Mouse (Mus musculus): ENCODE results near the gene Smad6. TPM values are rescaled to one million over a fixed set of nuclear protein-coding genes. Genes with fewer than 3 reads are reported as not detected.

Smad6 gene
- total and polyA plus RNA-seq, 3 experiments, result 0.44 to 1.6 (median 0.98) TPM

DNA sequence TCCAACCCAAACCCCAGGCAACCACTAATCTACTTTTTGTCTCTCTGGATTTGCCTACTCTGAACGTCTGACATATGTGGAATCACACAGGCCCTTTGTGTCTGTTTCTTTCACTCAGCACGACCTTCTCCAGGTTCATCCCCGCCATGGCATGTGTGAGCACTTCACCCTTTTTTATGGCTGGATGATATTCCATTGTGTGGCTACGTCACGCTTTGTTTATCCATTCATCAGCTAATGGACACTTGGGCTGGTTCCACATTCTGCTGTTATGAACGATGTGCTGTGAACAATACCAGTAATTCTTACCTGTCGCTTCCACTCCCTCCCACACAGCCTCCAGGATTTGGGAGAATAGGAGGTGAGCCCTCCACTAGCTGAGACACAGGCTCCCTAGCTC, 5.8 kb downstream of the Smad6 start:
- no peaks in the 10 kb centered on the region for H3K36me3 ChIP-seq (replicated peaks)
- no peak for TF ChIP-seq CTCF (IDR thresholded peaks at IDR 0.05; ENCODE audit: low read depth, low read length)
- TF ChIP-seq TAL1 (conservative IDR thresholded peaks at IDR 0.05; ENCODE audit: low read depth, low read length), result no peak
- H3K4me1 ChIP-seq (ENCODE audit: insufficient read depth, low read depth, low read length), result peaks cover 46% of the 10 kb centered on the region
- H3K9me3 ChIP-seq (replicated peaks), result peaks cover 18% of the 10 kb centered on the region
- DNase-seq (ENCODE audit: low spot score) (no peak), ATAC-seq (ENCODE audit: extremely low read depth, insufficient number of reproducible peaks, low FRiP score, poor library complexity, severe bottlenecking) (no peak)
- H3K4me3 ChIP-seq (ENCODE audit: low read depth, low read length), result no peak overlapping the region
- H3K27me3 ChIP-seq (ENCODE audit: insufficient read depth, low read length), result peaks cover 57% of the 10 kb centered on the region

DNA sequence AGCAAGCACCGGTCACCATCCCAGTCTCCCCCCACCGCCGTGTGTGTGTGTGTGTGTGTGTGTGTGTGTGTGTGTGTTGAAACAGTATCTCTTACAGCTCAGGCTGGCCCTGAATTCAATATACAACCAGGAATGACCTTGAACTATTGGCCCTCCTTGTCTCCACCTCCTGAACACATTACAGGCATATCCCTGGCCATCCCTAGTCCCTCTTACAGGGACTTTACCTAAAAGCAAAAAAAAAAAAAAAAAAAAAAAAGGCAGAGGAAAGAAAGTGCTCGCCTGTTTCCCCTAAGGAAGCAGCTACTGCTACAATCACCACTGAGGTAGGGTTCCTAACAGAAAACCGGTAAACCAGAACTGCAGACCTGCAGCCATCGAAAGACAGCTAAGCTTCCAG, 7.1 kb downstream of the Smad6 start:
- no peaks in the 10 kb centered on the region for H3K36me3 ChIP-seq (replicated peaks)
- TF ChIP-seq TAL1 (conservative IDR thresholded peaks at IDR 0.05; ENCODE audit: low read depth, low read length), result no peak
- no peak for TF ChIP-seq GATA1 (IDR thresholded peaks at IDR 0.05; ENCODE audit: borderline replicate concordance, low read length)
- TF ChIP-seq CTCF (IDR thresholded peaks at IDR 0.05; ENCODE audit: low read depth, low read length), result no peak
- TF ChIP-seq POLR2AphosphoS5 (IDR thresholded peaks at IDR 0.05; ENCODE audit: insufficient replicate concordance, low read depth, low read length), result no peak
- no peak for TF ChIP-seq GATA2 (IDR thresholded peaks at IDR 0.05; ENCODE audit: borderline replicate concordance, low read depth, low read length)
- no peak overlapping the region for H3K4me3 ChIP-seq (ENCODE audit: low read depth, low read length)
- DNase-seq (ENCODE audit: low spot score) (no peak), ATAC-seq (ENCODE audit: extremely low read depth, insufficient number of reproducible peaks, low FRiP score, poor library complexity, severe bottlenecking) (no peak)
- H3K9me3 ChIP-seq (replicated peaks), result peaks cover 6% of the 10 kb centered on the region
- H3K4me1 ChIP-seq (ENCODE audit: insufficient read depth, low read depth, low read length), result peaks cover 33% of the 10 kb centered on the region
- H3K27me3 ChIP-seq (ENCODE audit: insufficient read depth, low read length), result peaks cover 47% of the 10 kb centered on the region

DNA sequence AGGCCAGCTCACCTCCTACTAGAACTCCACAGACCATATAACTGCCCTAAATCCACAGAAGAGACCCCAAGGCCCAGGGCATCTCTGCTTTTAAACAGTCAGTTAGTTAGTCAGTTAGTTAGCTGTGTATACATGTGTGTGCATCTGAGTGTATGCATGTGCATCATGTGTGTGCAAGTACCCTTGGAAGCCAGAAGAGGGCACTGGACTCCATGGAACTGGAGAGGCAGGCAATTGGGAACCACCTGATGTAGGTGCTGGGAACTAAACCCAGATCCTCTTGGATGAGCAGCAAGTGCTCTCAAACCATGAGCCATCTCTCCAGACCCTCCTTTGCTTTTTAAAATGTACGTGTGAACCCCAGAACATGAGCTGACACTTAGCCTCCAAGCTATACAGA, 10.5 kb downstream of the Smad6 start:
- no peak for ATAC-seq (ENCODE audit: extremely low read depth, insufficient number of reproducible peaks, low FRiP score, poor library complexity, severe bottlenecking)
- TF ChIP-seq CTCF (IDR thresholded peaks at IDR 0.05; ENCODE audit: low read depth, low read length) (peak; percentile 7; the same call in 1 of the 2 replicates), POLR2AphosphoS5 (IDR thresholded peaks at IDR 0.05; ENCODE audit: insufficient replicate concordance, low read depth, low read length) (no peak)
- peaks cover 6% of the 10 kb centered on the region for H3K9me3 ChIP-seq (replicated peaks)
- H3K27me3 ChIP-seq (ENCODE audit: insufficient read depth, low read length), result peaks cover 32% of the 10 kb centered on the region
- DNase-seq (ENCODE audit: low spot score), result no peak
- H3K36me3 ChIP-seq (replicated peaks), result no peaks in the 10 kb centered on the region
- H3K4me3 ChIP-seq (ENCODE audit: low read depth, low read length), result no peak overlapping the region
- H3K4me1 ChIP-seq (ENCODE audit: insufficient read depth, low read depth, low read length), result no peaks in the 10 kb centered on the region

DNA sequence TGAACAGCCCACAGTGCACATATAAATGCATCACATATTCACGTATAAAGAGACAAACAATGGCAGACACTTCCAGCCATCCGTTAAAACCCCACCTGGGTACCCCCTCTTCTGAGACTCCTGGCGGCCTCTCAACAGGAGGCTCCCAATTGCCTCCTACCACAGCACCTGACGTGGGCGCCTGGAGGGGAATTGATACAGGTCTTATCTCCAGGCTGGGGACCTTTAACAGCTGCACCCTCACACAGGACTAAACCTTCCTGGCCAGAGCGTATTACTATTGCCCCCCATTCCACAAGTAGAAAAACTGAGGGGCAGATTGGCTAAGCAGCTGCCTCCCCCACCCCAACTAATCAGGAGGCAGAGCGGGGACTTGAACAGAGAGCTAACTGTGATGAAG, 18.9 kb downstream of the Smad6 start:
- Histone ChIP-seq H3K27me3 (ENCODE audit: insufficient read depth, low read length) (peaks cover 37% of the 10 kb centered on the region), H3K36me3 (replicated peaks) (no peaks in the 10 kb centered on the region), H3K4me3 (ENCODE audit: low read depth, low read length) (no peak overlapping the region), H3K9me3 (replicated peaks) (no peaks in the 10 kb centered on the region), H3K4me1 (ENCODE audit: insufficient read depth, low read depth, low read length) (no peaks in the 10 kb centered on the region)
- no peak for ATAC-seq (ENCODE audit: extremely low read depth, insufficient number of reproducible peaks, low FRiP score, poor library complexity, severe bottlenecking)
- TF ChIP-seq GATA1 (IDR thresholded peaks at IDR 0.05; ENCODE audit: borderline replicate concordance, low read length) (no peak), POLR2AphosphoS5 (IDR thresholded peaks at IDR 0.05; ENCODE audit: insufficient replicate concordance, low read depth, low read length) (no peak), GATA2 (IDR thresholded peaks at IDR 0.05; ENCODE audit: borderline replicate concordance, low read depth, low read length) (no peak), TAL1 (conservative IDR thresholded peaks at IDR 0.05; ENCODE audit: low read depth, low read length) (no peak)
- no peak for DNase-seq (ENCODE audit: low spot score)

DNA sequence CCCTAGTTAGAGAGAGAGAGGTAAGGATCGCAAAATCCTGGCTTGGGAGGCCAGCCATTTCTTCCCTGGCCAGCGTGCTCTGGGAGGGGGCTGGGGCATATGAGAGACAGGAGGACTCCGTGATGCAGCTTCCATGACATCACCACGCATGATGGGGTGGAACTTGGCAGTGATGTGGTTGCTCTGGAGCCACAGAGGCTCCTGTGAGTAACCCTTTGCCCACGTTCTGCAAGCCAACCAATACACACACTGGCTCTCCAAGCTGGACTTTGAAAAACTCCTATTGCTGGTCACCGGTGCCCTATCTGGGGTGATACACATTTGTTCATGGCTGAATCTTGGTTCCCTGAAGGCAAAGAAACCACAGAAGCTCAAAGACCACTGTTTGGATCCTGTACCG, 20.8 kb downstream of the Smad6 start:
- no peak for DNase-seq (ENCODE audit: low spot score)
- Histone ChIP-seq H3K4me3 (ENCODE audit: low read depth, low read length) (no peak overlapping the region), H3K27me3 (ENCODE audit: insufficient read depth, low read length) (peaks cover 38% of the 10 kb centered on the region), H3K9me3 (replicated peaks) (no peaks in the 10 kb centered on the region), H3K36me3 (replicated peaks) (no peaks in the 10 kb centered on the region), H3K4me1 (ENCODE audit: insufficient read depth, low read depth, low read length) (no peaks in the 10 kb centered on the region)
- TF ChIP-seq CTCF (IDR thresholded peaks at IDR 0.05; ENCODE audit: low read depth, low read length) (no peak), TAL1 (conservative IDR thresholded peaks at IDR 0.05; ENCODE audit: low read depth, low read length) (no peak), GATA1 (IDR thresholded peaks at IDR 0.05; ENCODE audit: borderline replicate concordance, low read length) (no peak), GATA2 (IDR thresholded peaks at IDR 0.05; ENCODE audit: borderline replicate concordance, low read depth, low read length) (no peak), POLR2AphosphoS5 (IDR thresholded peaks at IDR 0.05; ENCODE audit: insufficient replicate concordance, low read depth, low read length) (no peak)
- no peak for ATAC-seq (ENCODE audit: extremely low read depth, insufficient number of reproducible peaks, low FRiP score, poor library complexity, severe bottlenecking)

DNA sequence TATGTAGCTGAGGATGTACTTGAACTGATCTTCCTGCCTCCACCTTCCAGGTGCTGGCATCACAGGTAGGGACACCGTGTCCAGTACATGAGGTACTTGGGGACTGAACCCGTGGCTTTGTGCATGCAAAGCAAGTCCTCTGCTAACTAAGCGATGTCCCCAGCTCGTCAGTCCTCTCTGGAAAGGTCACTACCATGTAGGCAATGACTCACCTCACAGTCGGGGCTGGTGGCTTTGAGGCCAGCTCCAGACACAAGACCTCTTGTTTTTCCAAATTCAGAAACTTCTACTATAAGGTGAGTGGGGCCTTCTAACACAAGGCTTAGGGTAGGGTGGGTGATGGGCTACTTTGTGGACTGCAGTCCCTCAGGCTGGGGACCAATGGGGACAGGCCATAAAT, 21.8 kb downstream of the Smad6 start:
- Histone ChIP-seq H3K27me3 (ENCODE audit: insufficient read depth, low read length) (peaks cover 33% of the 10 kb centered on the region), H3K36me3 (replicated peaks) (no peaks in the 10 kb centered on the region)
- DNase-seq (ENCODE audit: low spot score), result no peak

GRCm38 (mm10) chr9:63999194-63999593, 22.7 kb downstream of the Smad6 start:
- peaks cover 28% of the 10 kb centered on the region for H3K27me3 ChIP-seq (ENCODE audit: insufficient read depth, low read length)
- H3K4me3 ChIP-seq (ENCODE audit: low read depth, low read length), result no peak overlapping the region
- DNase-seq (ENCODE audit: low spot score), result no peak
- H3K36me3 ChIP-seq (replicated peaks), result no peaks in the 10 kb centered on the region
- no peaks in the 10 kb centered on the region for H3K9me3 ChIP-seq (replicated peaks)
- no peak for ATAC-seq (ENCODE audit: extremely low read depth, insufficient number of reproducible peaks, low FRiP score, poor library complexity, severe bottlenecking)
- TF ChIP-seq GATA1 (IDR thresholded peaks at IDR 0.05; ENCODE audit: borderline replicate concordance, low read length) (no peak), TAL1 (conservative IDR thresholded peaks at IDR 0.05; ENCODE audit: low read depth, low read length) (no peak), POLR2AphosphoS5 (IDR thresholded peaks at IDR 0.05; ENCODE audit: insufficient replicate concordance, low read depth, low read length) (no peak), CTCF (IDR thresholded peaks at IDR 0.05; ENCODE audit: low read depth, low read length) (no peak), GATA2 (IDR thresholded peaks at IDR 0.05; ENCODE audit: borderline replicate concordance, low read depth, low read length) (no peak)
- H3K4me1 ChIP-seq (ENCODE audit: insufficient read depth, low read depth, low read length), result no peaks in the 10 kb centered on the region

More for the DNA sequence above, 21.8 kb downstream of the Smad6 start:
- no peak for TF ChIP-seq POLR2AphosphoS5 (IDR thresholded peaks at IDR 0.05; ENCODE audit: insufficient replicate concordance, low read depth, low read length)
- TF ChIP-seq CTCF (IDR thresholded peaks at IDR 0.05; ENCODE audit: low read depth, low read length), result no peak
- TF ChIP-seq GATA2 (IDR thresholded peaks at IDR 0.05; ENCODE audit: borderline replicate concordance, low read depth, low read length), result no peak
- TF ChIP-seq TAL1 (conservative IDR thresholded peaks at IDR 0.05; ENCODE audit: low read depth, low read length), result no peak
- no peak for TF ChIP-seq GATA1 (IDR thresholded peaks at IDR 0.05; ENCODE audit: borderline replicate concordance, low read length)
- Histone ChIP-seq H3K4me3 (ENCODE audit: low read depth, low read length) (no peak overlapping the region), H3K9me3 (replicated peaks) (no peaks in the 10 kb centered on the region), H3K4me1 (ENCODE audit: insufficient read depth, low read depth, low read length) (no peaks in the 10 kb centered on the region)
- no peak for ATAC-seq (ENCODE audit: extremely low read depth, insufficient number of reproducible peaks, low FRiP score, poor library complexity, severe bottlenecking)

All from G1E (cell line).